Mouse (Mus musculus): ENCODE data around the gene Aloxe3. TPM values are rescaled to one million over a fixed set of nuclear protein-coding genes. Genes with fewer than 3 reads are reported as not detected.

The Aloxe3 gene
- total and polyA plus RNA-seq, 3 experiments = 0.13 TPM; not detected in 2

- Histone ChIP-seq H3K79me2 (ENCODE audit: control insufficient read depth, insufficient read depth, low read length, poor library complexity) (no peaks in the 10 kb centered on the region; the same call in 1 of the 2 replicates), H3K27ac (ENCODE audit: control insufficient read depth, low read depth, low read length) (no peak overlapping the region), H3K9ac (ENCODE audit: control insufficient read depth, low read depth, low read length, poor library complexity, severe bottlenecking) (no peak overlapping the region), H3K9me3 (replicated peaks; ENCODE audit: insufficient read depth, low read length) (no peaks in the 10 kb centered on the region), H3K27me3 (ENCODE audit: control insufficient read depth in 1 of 2, insufficient read depth in 2 of 2, low read length in 2 of 2) (peaks cover 18 to 23% of the 10 kb centered on the region in 2 experiments), H3K4me3 (ENCODE audit: control insufficient read depth in 1 of 2, insufficient read depth in 1 of 2, low read depth in 2 of 2, low read length in 2 of 2) (no peak overlapping the region), H3K36me3 (ENCODE audit: control insufficient read depth in 1 of 2, insufficient read depth in 2 of 2, low read length in 2 of 2) (no peaks in the 10 kb centered on the region), H3K4me1 (ENCODE audit: control insufficient read depth in 1 of 2, insufficient read depth in 2 of 2, low read length in 2 of 2) (0 out of 4 replicates have a peak, but pooled peaks cover 0 to 2% of the 10 kb centered on the region in 2 experiments)
- TF ChIP-seq POLR2A (IDR thresholded peaks at IDR 0.05; ENCODE audit: control insufficient read depth in 1 of 2, insufficient read depth in 1 of 2, low read depth in 1 of 2, low read length in 2 of 2, poor library complexity in 1 of 2) (no peak), NRF1 (IDR thresholded peaks at IDR 0.05; ENCODE audit: insufficient read depth, low read depth, low read length, poor library complexity, severe bottlenecking) (no peak), KAT2A (conservative IDR thresholded peaks at IDR 0.05; ENCODE audit: low read depth, low read length) (no peak), ETS1 (IDR thresholded peaks at IDR 0.05; ENCODE audit: low read depth, low read length) (no peak), TBP (IDR thresholded peaks at IDR 0.05; ENCODE audit: low read depth, low read length) (no peak), ELF1 (IDR thresholded peaks at IDR 0.05; ENCODE audit: low read depth, low read length) (no peak), RCOR1 (IDR thresholded peaks at IDR 0.05; ENCODE audit: low read depth, low read length) (no peak), UBTF (IDR thresholded peaks at IDR 0.05; ENCODE audit: borderline replicate concordance, insufficient read depth, low read depth, low read length) (no peak), MAZ (IDR thresholded peaks at IDR 0.05; ENCODE audit: low read depth, low read length) (no peak), EP300 (IDR thresholded peaks at IDR 0.05; ENCODE audit: low read depth in 1 of 2, low read length in 2 of 2) (no peak), CTCF (IDR thresholded peaks at IDR 0.05 in 2 of 3, conservative IDR thresholded peaks at IDR 0.05 in 1 of 3; ENCODE audit: control insufficient read depth in 1 of 3, insufficient read depth in 1 of 3, low read depth in 2 of 3, low read length in 3 of 3, poor library complexity in 1 of 3, severe bottlenecking in 1 of 3) (no peak), USF2 (IDR thresholded peaks at IDR 0.05; ENCODE audit: borderline replicate concordance in 1 of 2, insufficient read depth in 1 of 2, low read depth in 1 of 2, low read length in 2 of 2) (no peak), E2F4 (IDR thresholded peaks at IDR 0.05; ENCODE audit: borderline replicate concordance, low read depth, low read length) (no peak), MXI1 (IDR thresholded peaks at IDR 0.05; ENCODE audit: low read depth, low read length) (no peak), RAD21 (IDR thresholded peaks at IDR 0.05; ENCODE audit: low read depth, low read length) (no peak), JUND (IDR thresholded peaks at IDR 0.05; ENCODE audit: low read depth, low read length) (no peak), POLR2AphosphoS5 (IDR thresholded peaks at IDR 0.05; ENCODE audit: borderline replicate concordance, low read depth, low read length) (no peak), MYC (IDR thresholded peaks at IDR 0.05; ENCODE audit: low read depth, low read length) (no peak), MAFK (IDR thresholded peaks at IDR 0.05; ENCODE audit: borderline replicate concordance, low read depth, low read length) (no peak)
- no peak for DNase-seq (ENCODE audit: low read depth, low spot score)
These were observed 49.0 kb downstream of the Aloxe3 start for GRCm38 (mm10) chr11:69174722-69175121.

GRCm38 (mm10) chr11:69178525-69178924, 52.8 kb downstream of the Aloxe3 start:
- H3K79me2 ChIP-seq (ENCODE audit: control insufficient read depth, insufficient read depth, low read length, poor library complexity) = no peaks in the 10 kb centered on the region; the same call in 1 of the 2 replicates
- H3K27me3 ChIP-seq (ENCODE audit: control insufficient read depth in 1 of 2, insufficient read depth in 2 of 2, low read length in 2 of 2) = peaks cover 17 to 20% of the 10 kb centered on the region in 2 experiments
- no peaks in the 10 kb centered on the region for H3K9me3 ChIP-seq (replicated peaks; ENCODE audit: insufficient read depth, low read length)
- no peak overlapping the region for H3K9ac ChIP-seq (ENCODE audit: control insufficient read depth, low read depth, low read length, poor library complexity, severe bottlenecking)
- H3K36me3 ChIP-seq (ENCODE audit: control insufficient read depth in 1 of 2, insufficient read depth in 2 of 2, low read length in 2 of 2) = no peaks in the 10 kb centered on the region
- H3K27ac ChIP-seq (ENCODE audit: control insufficient read depth, low read depth, low read length) = no peak overlapping the region
- DNase-seq (ENCODE audit: low read depth, low spot score) = no peak
- H3K4me3 ChIP-seq (ENCODE audit: control insufficient read depth in 1 of 2, insufficient read depth in 1 of 2, low read depth in 2 of 2, low read length in 2 of 2) = no peak overlapping the region
- no peaks in the 10 kb centered on the region for H3K4me1 ChIP-seq (ENCODE audit: control insufficient read depth in 1 of 2, insufficient read depth in 2 of 2, low read length in 2 of 2)
- peak; percentile 93 for TF ChIP-seq TBP (IDR thresholded peaks at IDR 0.05; ENCODE audit: low read depth, low read length)
- no peak for TF ChIP-seq USF1 (IDR thresholded peaks at IDR 0.05; ENCODE audit: low read depth, low read length)
